In genomic region chr4:32304221-32304703, GRCm38 (mm10) we compare ENCODE assay signal across 9 mouse cellular contexts.
A peak's percentile ranks its signal among the peaks of the same experiment; 100 is the strongest.
DNase-seq lines count a peak whose midpoint lies in the region; ATAC-seq and TF ChIP-seq lines count a peak whose summit lies in the region.
"Had no signal": no experiment of that assay in that cellular context is flagged by ENCODE, and none has a peak within 500 bp of the region (broad histone marks: within the 10 kb centered on the region; RNA-seq: fewer than 3 reads in every experiment).

No protein-coding gene starts in this region.

- no peaks in the 10 kb centered on the region for H3K27me3 ChIP-seq in hindbrain, embryonic 13.5 days
- H3K27me3 ChIP-seq in liver, postnatal 0 days (ENCODE audit: insufficient read depth, low read length) = no peaks in the 10 kb centered on the region
- no peaks in the 10 kb centered on the region for H3K27me3 ChIP-seq in splenic B cell, adult 2 months (ENCODE audit: control insufficient read depth, insufficient read depth, low read length, poor library complexity, severe bottlenecking)

- peak overlapping the region; percentile 92 for H3K27ac ChIP-seq in hindbrain, embryonic 13.5 days
- H3K27ac ChIP-seq in liver, postnatal 0 days (ENCODE audit: low read depth) = peak overlapping the region; percentile 51; the same call in 1 of the 2 replicates

- peak; percentile 64; the same call in 1 of the 2 replicates for ATAC-seq in hindbrain, embryonic 13.5 days (ENCODE audit: low FRiP score)
- ATAC-seq in liver, postnatal 0 days = peak; percentile 84
- no peak for ATAC-seq in CD4-positive, CD25-positive, alpha-beta regulatory T cell, adult 4 months

- TF ChIP-seq CTCF in liver, postnatal 0 days (IDR thresholded peaks at IDR 0.05; ENCODE audit: low read depth) = no peak

- peaks cover 80% of the 10 kb centered on the region for H3K4me1 ChIP-seq in hindbrain, embryonic 13.5 days (replicated peaks)
- H3K4me1 ChIP-seq in liver, postnatal 0 days (ENCODE audit: insufficient read depth) = peaks cover 41% of the 10 kb centered on the region

- no peak; the same call in 1 of the 2 replicates for TF ChIP-seq EP300 in liver, postnatal 0 days (IDR thresholded peaks at IDR 0.05; ENCODE audit: low read depth)

- DNase-seq in cerebellum, adult 18-20 months = peak; percentile 43 to 47
- no peak for DNase-seq in cerebellum, postnatal 4 days (ENCODE audit: low spot score in 2 of 2)
- peak; percentile 36 to 51 for DNase-seq in cerebellum, postnatal 25 days
- DNase-seq in liver, postnatal 0 days = peak; percentile 34
- peak; percentile 68 for DNase-seq in splenic B cell, adult 2 months (ENCODE audit: low read depth, low spot score)
- DNase-seq in MN1 (ENCODE audit: low spot score) = no peak

- WGBS in hindbrain, embryonic 13.5 days = 7% methylated on average over 6 of the region's 6 CpGs
- 13% methylated on average over 6 of the region's 6 CpGs for WGBS in liver, postnatal 0 days (ENCODE audit: insufficient replicate concordance)

- H3K9me3 ChIP-seq in hindbrain, embryonic 13.5 days = no peaks in the 10 kb centered on the region
- H3K9me3 ChIP-seq in liver, postnatal 0 days (ENCODE audit: low read length) = no peaks in the 10 kb centered on the region

- H3K36me3 ChIP-seq in hindbrain, embryonic 13.5 days = no peaks in the 10 kb centered on the region
- H3K36me3 ChIP-seq in liver, postnatal 0 days (replicated peaks; ENCODE audit: insufficient read depth, low read length) = no peaks in the 10 kb centered on the region; the same call in 1 of the 2 replicates
- peaks cover 4% of the 10 kb centered on the region for H3K36me3 ChIP-seq in splenic B cell, adult 2 months (ENCODE audit: control insufficient read depth, insufficient read depth, low read length, poor library complexity, severe bottlenecking)

- H3K9ac ChIP-seq in hindbrain, embryonic 13.5 days = peak overlapping the region; percentile 56; the same call in 1 of the 2 replicates
- no peak overlapping the region for H3K9ac ChIP-seq in liver, postnatal 0 days (replicated peaks)

- H3K4me2 ChIP-seq in hindbrain, embryonic 13.5 days = peak overlapping the region; percentile 34
- H3K4me2 ChIP-seq in liver, postnatal 0 days (ENCODE audit: low read depth, low read length) = peak overlapping the region; percentile 49

- no peak overlapping the region for H3K4me3 ChIP-seq in hindbrain, embryonic 13.5 days
- no peak overlapping the region for H3K4me3 ChIP-seq in liver, postnatal 0 days (ENCODE audit: low read depth, low read length)
- H3K4me3 ChIP-seq: erythroblast, embryonic 14.5 days had no signal

Comparison
In these comparisons a context has a peak if more than half of its experiments do, and no peak if none do; other contexts are left out.
1. DNase-seq: peak in cerebellum, adult 18-20 months (2 of 2), cerebellum, postnatal 25 days (2 of 2), liver, postnatal 0 days (single experiment) and splenic B cell, adult 2 months (single experiment); none in cerebellum, postnatal 4 days (0 of 2) and MN1 (single experiment).